Mouse (Mus musculus) kidney, postnatal 0 days (tissue): ENCODE measurements around the gene Cfap61. TPM values are rescaled to one million over a fixed set of nuclear protein-coding genes. Genes with fewer than 3 reads are reported as not detected.
A peak's percentile ranks its signal among the peaks of the same experiment; 100 is the strongest.

Source experiments
- ATAC-seq: fragments of 200-750 bp; cut with Nextera tagmentation; replicated peaks from 2 replicates; pipeline ENCODE4 v1.8.0; 2017; ENCODE audit warnings: low read depth, moderate number of reproducible peaks, moderate TSS enrichment, moderate library complexity; ENCODE audit not compliant: low FRiP score
- DNase-seq: peaks from one replicate; pipeline ENCODE4 v3.0.0-alpha.2; 2016; ENCODE audit warnings: low spot score
- H3K27ac ChIP-seq: fragments of 300-500 bp; sonication (generic); 2 replicates; pipeline ENCODE4 v1.5.1; 2014; ENCODE audit warnings: mild to moderate bottlenecking
- H3K27me3 ChIP-seq: fragments of 300-500 bp; sonication (generic); 2 replicates; pipeline ENCODE4 v1.6.1; 2014; ENCODE audit warnings: low read length, mixed read lengths; ENCODE audit not compliant: insufficient read depth
- H3K36me3 ChIP-seq: fragments of 300-500 bp; sonication (generic); 2 replicates; pipeline ENCODE4 v1.6.1; 2014; ENCODE audit warnings: low read length, mixed read lengths; ENCODE audit not compliant: insufficient read depth
- H3K4me1 ChIP-seq: fragments of 300-500 bp; sonication (generic); replicated peaks from 2 replicates; pipeline ENCODE4 v1.6.1; 2014; ENCODE audit warnings: antibody characterized with exemption, low read length, mixed read lengths; ENCODE audit not compliant: insufficient read depth
- H3K4me2 ChIP-seq: fragments of 300-500 bp; sonication (generic); 2 replicates; pipeline ENCODE4 v1.6.1; 2014; ENCODE audit warnings: mild to moderate bottlenecking, low read length, moderate library complexity, mixed read lengths
- H3K4me3 ChIP-seq: fragments of 300-500 bp; sonication (generic); replicated peaks from 2 replicates; pipeline ENCODE4 v1.5.1; 2014; ENCODE audit warnings: low read depth, low read length
- H3K9ac ChIP-seq: fragments of 300-500 bp; sonication (generic); 2 replicates; pipeline ENCODE4 v1.6.1; 2014; ENCODE audit warnings: low read depth, low read length
- H3K9me3 ChIP-seq: fragments of 300-500 bp; sonication (generic); replicated peaks from 2 replicates; pipeline ENCODE4 v1.6.1; 2016; ENCODE audit warnings: low read length, inconsistent platforms, mixed read lengths
- CTCF ChIP-seq: IDR thresholded peaks from 2 replicates; pipeline ENCODE4 v1.5.1; 2016; ENCODE audit warnings: antibody characterized with exemption, low read depth, mild to moderate bottlenecking, moderate library complexity
- WGBS: fragments of 180-500 bp; shearing (Covaris S2); extraction: QIAGEN DNeasy Blood & Tissue Kit; methylation state at CpG from one replicate; pipeline ENCODE4 v1.1.7; 2014; 5-methylcytosine and 5-hydroxymethylcytosine counted together
- polyA plus RNA-seq: library from polyadenylated mRNA; unstranded; fragments of >200 nt; fragmentation: Nextera tagmentation; extraction: Ambion mirVana; gene quantifications from 2 replicates; pipeline ENCODE4 v1.2.1, GENCODE M21; 2015

Gene Cfap61
- polyA plus RNA-seq, 1 experiment from 2014 or later = 0.32 TPM

DNA sequence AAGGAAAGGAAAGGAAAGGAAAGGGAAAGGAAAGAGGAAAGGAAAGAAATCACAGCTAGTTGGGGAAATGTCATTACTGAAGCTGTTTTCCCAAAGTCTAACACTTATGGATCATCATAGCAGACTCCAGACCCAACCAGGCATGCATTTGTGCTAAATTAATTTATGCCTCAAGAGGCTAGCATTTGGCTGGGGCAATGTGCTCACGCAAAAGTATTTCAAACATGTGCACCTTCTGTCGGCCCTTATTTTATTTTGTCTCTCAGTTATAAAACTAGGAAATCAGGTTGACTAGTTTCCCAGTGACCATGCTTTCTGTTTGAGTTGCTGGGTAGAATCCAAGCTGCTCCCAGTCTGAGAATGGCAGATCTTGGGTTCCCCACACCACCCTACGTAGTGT lies 168.0 kb downstream of the Cfap61 start:
- Histone ChIP-seq H3K27ac (no peak overlapping the region), H3K27me3 (no peaks in the 10 kb centered on the region), H3K9ac (no peak overlapping the region), H3K4me1 (no peaks in the 10 kb centered on the region), H3K4me3 (no peak overlapping the region), H3K4me2 (no peak overlapping the region), H3K36me3 (no peaks in the 10 kb centered on the region), H3K9me3 (no peaks in the 10 kb centered on the region)
- 71% methylated on average over 3 of the region's 3 CpGs for WGBS
- ATAC-seq (no peak), DNase-seq (no peak)
- TF ChIP-seq CTCF = no peak

DNA sequence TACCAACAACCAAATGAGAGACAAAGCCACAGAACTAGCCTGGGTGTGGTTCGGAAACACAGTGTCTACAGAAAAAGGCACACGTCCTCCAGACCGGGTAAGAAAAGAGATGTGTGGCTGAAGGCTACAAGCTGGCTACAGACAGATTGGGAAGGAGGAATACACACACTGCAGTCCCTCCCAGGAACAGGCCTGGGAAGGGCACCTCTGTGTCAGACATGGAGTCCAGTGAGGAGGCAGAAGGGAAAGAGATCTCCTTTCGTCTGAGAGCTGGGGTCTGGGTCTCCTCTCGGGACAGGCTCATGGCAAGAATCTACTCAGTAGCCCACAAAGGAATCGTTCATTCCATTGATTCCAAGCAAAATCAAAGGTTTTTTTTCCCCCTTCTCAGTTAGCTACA lies 170.8 kb downstream of the Cfap61 start:
- ATAC-seq (no peak), DNase-seq (no peak)
- TF ChIP-seq CTCF = no peak
- no peak overlapping the region for H3K4me3 ChIP-seq
- WGBS = 73% methylated on average over 6 of the region's 6 CpGs
- no peaks in the 10 kb centered on the region for H3K36me3 ChIP-seq
- H3K4me1 ChIP-seq = no peaks in the 10 kb centered on the region
- no peak overlapping the region for H3K4me2 ChIP-seq
- H3K27ac ChIP-seq = no peak overlapping the region
- H3K9me3 ChIP-seq = no peaks in the 10 kb centered on the region
- H3K27me3 ChIP-seq = no peaks in the 10 kb centered on the region
- no peak overlapping the region for H3K9ac ChIP-seq

DNA sequence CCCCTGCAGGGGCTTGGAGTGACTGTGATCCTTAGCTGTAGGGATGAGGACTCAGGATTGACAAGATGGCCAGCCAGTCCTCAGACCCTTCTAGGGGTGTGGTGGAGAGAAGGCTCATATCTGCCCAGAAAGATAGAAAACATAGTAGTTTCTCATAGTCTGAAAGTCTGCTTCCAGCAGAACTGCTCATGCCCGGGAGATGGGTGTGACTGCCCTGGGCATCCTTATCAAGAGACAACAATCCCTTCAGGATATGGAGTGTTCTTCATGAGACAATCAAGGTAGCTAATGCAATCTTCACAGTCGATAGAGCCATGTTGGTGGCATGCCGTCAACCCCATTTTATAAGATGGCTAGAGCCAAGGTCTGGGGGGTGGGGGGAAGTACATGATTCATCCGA lies 173.4 kb downstream of the Cfap61 start:
- H3K36me3 ChIP-seq = no peaks in the 10 kb centered on the region
- H3K4me3 ChIP-seq = no peak overlapping the region
- H3K27ac ChIP-seq = no peak overlapping the region
- no peak overlapping the region for H3K4me2 ChIP-seq
- no peaks in the 10 kb centered on the region for H3K4me1 ChIP-seq
- no peak for TF ChIP-seq CTCF
- H3K9ac ChIP-seq = no peak overlapping the region
- DNase-seq = no peak
- no peaks in the 10 kb centered on the region for H3K9me3 ChIP-seq
- no peaks in the 10 kb centered on the region for H3K27me3 ChIP-seq
- ATAC-seq = no peak
- WGBS = 87% methylated on average over 4 of the region's 4 CpGs

DNA sequence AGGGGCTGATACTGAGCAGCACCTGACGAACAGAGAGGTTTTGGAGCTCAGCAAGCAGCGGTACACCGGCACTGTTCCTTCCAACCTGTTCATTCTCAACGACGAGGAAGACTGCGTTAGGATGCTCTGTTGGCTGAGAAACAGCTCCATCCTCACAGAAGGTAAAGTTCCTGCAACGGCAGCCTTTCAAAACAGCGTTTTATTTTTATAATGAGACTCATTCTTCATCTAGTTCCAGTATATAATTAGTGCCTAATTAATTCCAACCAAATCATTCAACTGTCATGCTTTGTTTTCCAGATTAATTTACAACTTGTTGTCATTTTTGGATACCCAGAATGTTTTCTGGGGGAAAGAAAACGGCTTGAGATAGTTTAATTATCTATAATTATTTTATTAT lies 175.3 kb downstream of the Cfap61 start:
- no peaks in the 10 kb centered on the region for H3K4me1 ChIP-seq
- H3K4me2 ChIP-seq = no peak overlapping the region
- ATAC-seq (no peak), DNase-seq (no peak)
- no peaks in the 10 kb centered on the region for H3K27me3 ChIP-seq
- no peak overlapping the region for H3K9ac ChIP-seq
- no peak for TF ChIP-seq CTCF
- no peak overlapping the region for H3K27ac ChIP-seq
- H3K36me3 ChIP-seq = no peaks in the 10 kb centered on the region
- WGBS = 85% methylated on average over 9 of the region's 9 CpGs
- no peak overlapping the region for H3K4me3 ChIP-seq
- no peaks in the 10 kb centered on the region for H3K9me3 ChIP-seq

- WGBS = 74% methylated on average over 6 of the region's 6 CpGs
These were observed 181.7 kb downstream of the Cfap61 start for GRCm38 (mm10) chr2:146116282-146116681.

DNA sequence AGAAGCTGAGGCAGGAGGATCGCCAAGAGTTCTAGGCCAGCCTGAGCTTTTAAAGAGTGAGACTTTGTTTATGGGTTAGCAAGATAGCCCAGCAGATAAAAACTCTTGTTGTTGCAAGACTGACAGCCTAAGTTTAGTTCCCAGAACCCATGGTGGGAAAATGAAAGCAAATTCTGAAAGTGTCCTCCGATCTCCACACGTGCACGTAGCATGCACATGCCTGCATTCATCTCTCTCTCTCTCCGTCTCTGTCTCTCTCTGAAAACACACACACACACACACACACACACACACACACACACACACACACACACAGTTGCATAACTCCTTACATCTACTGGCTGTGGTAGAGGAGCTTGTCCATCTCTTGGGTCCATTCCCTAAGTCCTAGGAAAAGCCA lies 182.1 kb downstream of the Cfap61 start:
- Histone ChIP-seq H3K36me3 (no peaks in the 10 kb centered on the region), H3K27ac (no peak overlapping the region), H3K9me3 (no peaks in the 10 kb centered on the region), H3K4me3 (no peak overlapping the region), H3K4me1 (0 out of 2 replicates have a peak, but pooled peaks cover 5% of the 10 kb centered on the region), H3K9ac (no peak overlapping the region), H3K4me2 (no peak overlapping the region), H3K27me3 (no peaks in the 10 kb centered on the region)
- ATAC-seq (no peak), DNase-seq (no peak)
- WGBS = 94% methylated on average over 5 of the region's 5 CpGs
- TF ChIP-seq CTCF = no peak

More at GRCm38 (mm10) chr2:146116282-146116681, 181.7 kb downstream of the Cfap61 start:
- Histone ChIP-seq H3K36me3 (no peaks in the 10 kb centered on the region), H3K9me3 (no peaks in the 10 kb centered on the region), H3K4me3 (no peak overlapping the region), H3K27ac (no peak overlapping the region), H3K9ac (no peak overlapping the region), H3K4me2 (no peak overlapping the region), H3K4me1 (0 out of 2 replicates have a peak, but pooled peaks cover 5% of the 10 kb centered on the region), H3K27me3 (no peaks in the 10 kb centered on the region)
- TF ChIP-seq CTCF = no peak
- DNase-seq (peak; percentile 32), ATAC-seq (no peak)

DNA sequence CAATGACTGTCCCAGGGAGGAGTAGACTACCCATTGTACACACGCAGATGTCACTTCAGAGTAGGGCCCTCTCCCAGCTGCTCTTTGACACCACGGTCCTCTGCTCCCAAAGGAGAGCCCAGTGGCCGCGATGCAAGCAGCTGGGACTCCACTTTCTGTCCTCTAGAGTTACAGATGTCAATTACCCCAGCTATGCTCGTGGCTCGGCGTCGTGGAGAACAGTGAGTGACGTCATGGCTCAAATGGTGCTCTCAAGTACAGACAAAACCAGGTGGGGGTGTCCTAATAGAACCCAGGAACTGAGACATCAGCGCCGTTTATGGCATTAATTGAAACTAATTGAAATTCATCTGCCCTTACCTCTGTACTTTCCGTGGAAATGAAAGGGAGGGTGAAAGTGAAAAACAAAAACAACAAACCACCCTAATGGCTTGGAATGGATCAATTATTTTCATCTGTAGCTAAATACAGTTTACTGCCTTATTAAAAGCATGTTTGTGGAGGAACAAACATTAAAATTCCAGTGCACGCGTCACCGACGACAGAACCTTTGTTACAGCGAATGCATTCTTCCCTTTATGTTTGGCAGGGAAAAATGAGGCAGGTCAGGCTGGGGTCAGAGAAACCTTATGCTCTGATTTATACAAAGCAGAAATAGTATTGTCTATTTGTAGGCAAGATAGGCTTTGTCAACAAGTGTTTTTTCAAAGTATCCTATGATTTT lies 182.8 kb downstream of the Cfap61 start:
- Histone ChIP-seq H3K36me3 (no peaks in the 10 kb centered on the region), H3K4me1 (0 out of 2 replicates have a peak, but pooled peaks cover 5% of the 10 kb centered on the region), H3K4me2 (no peak overlapping the region), H3K4me3 (no peak overlapping the region), H3K9me3 (no peaks in the 10 kb centered on the region), H3K27ac (no peak overlapping the region), H3K9ac (no peak overlapping the region), H3K27me3 (no peaks in the 10 kb centered on the region)
- TF ChIP-seq CTCF = no peak
- DNase-seq = peak; percentile 31
- no peak for ATAC-seq
- 40% methylated on average over 17 of the region's 17 CpGs for WGBS
